Mouse (Mus musculus): Measurements from ENCODE around the gene Lin54.
"Not testable (repeated sequence)": the region's sequence is repeated elsewhere in the genome, so short reads cannot be mapped to it uniquely, and the experiment has no call there.

Gene Lin54

GRCm38 (mm10) chr5:100487120-100487519 lies 13.3 kb downstream of the Lin54 start:
- DNase-seq = no peak

GRCm38 (mm10) chr5:100483569-100483968 lies 16.9 kb downstream of the Lin54 start:
- DNase-seq = no peak

- no peak for DNase-seq
Measured at GRCm38 (mm10) chr5:100477604-100478003, 22.8 kb downstream of the Lin54 start.

- no peak for DNase-seq
Measured at GRCm38 (mm10) chr5:100476328-100476727, 24.1 kb downstream of the Lin54 start.

- DNase-seq = no peak
Measured at GRCm38 (mm10) chr5:100467336-100467735, 33.1 kb downstream of the Lin54 start.

- DNase-seq = peak in 1 of 2 experiments; percentile 7
Measured at GRCm38 (mm10) chr5:100466624-100467023, 33.8 kb downstream of the Lin54 start.

GRCm38 (mm10) chr5:100462374-100462773 lies 38.1 kb downstream of the Lin54 start:
- no peak for DNase-seq

GRCm38 (mm10) chr5:100461526-100461925 lies 38.9 kb downstream of the Lin54 start:
- DNase-seq = no peak

- DNase-seq = no peak
Measured at GRCm38 (mm10) chr5:100459468-100459867, 41.0 kb downstream of the Lin54 start.

- DNase-seq = no peak
Measured at GRCm38 (mm10) chr5:100451871-100452270, 48.6 kb downstream of the Lin54 start.

GRCm38 (mm10) chr5:100438796-100439195 lies 61.6 kb downstream of the Lin54 start:
- DNase-seq = no peak

GRCm38 (mm10) chr5:100437917-100438316 lies 62.5 kb downstream of the Lin54 start:
- DNase-seq = no peak

GRCm38 (mm10) chr5:100437086-100437485 lies 63.4 kb downstream of the Lin54 start:
- DNase-seq = no peak

- DNase-seq = no peak
Measured at GRCm38 (mm10) chr5:100430966-100431365, 69.5 kb downstream of the Lin54 start.

GRCm38 (mm10) chr5:100430076-100430390 lies 70.4 kb downstream of the Lin54 start:
- DNase-seq = no peak

GRCm38 (mm10) chr5:100429344-100430075 lies 70.9 kb downstream of the Lin54 start:
- DNase-seq = peak; percentile 95 to 96

GRCm38 (mm10) chr5:100428734-100429343 lies 71.6 kb downstream of the Lin54 start:
- DNase-seq = no peak

- DNase-seq = no peak
Measured at GRCm38 (mm10) chr5:100428031-100428733, 72.3 kb downstream of the Lin54 start.

GRCm38 (mm10) chr5:100427276-100427675 lies 73.2 kb downstream of the Lin54 start:
- DNase-seq = no peak

GRCm38 (mm10) chr5:100425823-100426222 lies 74.6 kb downstream of the Lin54 start:
- not testable (repeated sequence) for DNase-seq

- DNase-seq = no peak
Measured at GRCm38 (mm10) chr5:100424252-100424651, 76.2 kb downstream of the Lin54 start.

GRCm38 (mm10) chr5:100423626-100424025 lies 76.8 kb downstream of the Lin54 start:
- peak in 1 of 2 experiments; percentile 7 for DNase-seq

- no peak for DNase-seq
Measured at GRCm38 (mm10) chr5:100418861-100419260, 81.6 kb downstream of the Lin54 start.

- DNase-seq = no peak
Measured at GRCm38 (mm10) chr5:100418077-100418476, 82.4 kb downstream of the Lin54 start.

Measured in lung, adult 18-20 months (tissue).